Mouse (Mus musculus): ENCODE results near the gene Mep1a. TPM values are rescaled to one million over a fixed set of nuclear protein-coding genes. Genes with fewer than 3 reads are reported as not detected.
"Not testable (repeated sequence)": the region's sequence is repeated elsewhere in the genome, so short reads cannot be mapped to it uniquely, and the experiment has no call there.

Mep1a gene
- polyA plus RNA-seq, 1 experiment from 2014 or later: not detected

DNA sequence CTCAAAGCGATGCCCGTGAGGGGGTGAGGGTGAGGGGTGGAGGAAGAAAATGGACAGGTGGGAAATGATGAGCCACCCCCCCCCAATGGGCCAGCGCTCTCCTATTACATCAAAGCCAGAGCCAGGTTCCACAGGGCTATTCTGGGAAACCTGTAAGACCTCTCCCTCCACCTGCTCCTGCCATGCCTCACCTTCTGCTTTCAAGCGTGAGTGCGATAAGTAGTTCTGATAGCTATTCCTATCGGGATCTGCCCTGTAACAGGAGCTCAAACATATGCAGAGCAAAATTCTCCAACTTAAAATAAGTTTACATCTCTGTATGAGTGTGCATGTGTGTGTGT, 2.0 kb upstream of the Mep1a start:
- H3K27me3 ChIP-seq: no peaks in the 10 kb centered on the region
- ATAC-seq (replicated peaks): no peak

DNA sequence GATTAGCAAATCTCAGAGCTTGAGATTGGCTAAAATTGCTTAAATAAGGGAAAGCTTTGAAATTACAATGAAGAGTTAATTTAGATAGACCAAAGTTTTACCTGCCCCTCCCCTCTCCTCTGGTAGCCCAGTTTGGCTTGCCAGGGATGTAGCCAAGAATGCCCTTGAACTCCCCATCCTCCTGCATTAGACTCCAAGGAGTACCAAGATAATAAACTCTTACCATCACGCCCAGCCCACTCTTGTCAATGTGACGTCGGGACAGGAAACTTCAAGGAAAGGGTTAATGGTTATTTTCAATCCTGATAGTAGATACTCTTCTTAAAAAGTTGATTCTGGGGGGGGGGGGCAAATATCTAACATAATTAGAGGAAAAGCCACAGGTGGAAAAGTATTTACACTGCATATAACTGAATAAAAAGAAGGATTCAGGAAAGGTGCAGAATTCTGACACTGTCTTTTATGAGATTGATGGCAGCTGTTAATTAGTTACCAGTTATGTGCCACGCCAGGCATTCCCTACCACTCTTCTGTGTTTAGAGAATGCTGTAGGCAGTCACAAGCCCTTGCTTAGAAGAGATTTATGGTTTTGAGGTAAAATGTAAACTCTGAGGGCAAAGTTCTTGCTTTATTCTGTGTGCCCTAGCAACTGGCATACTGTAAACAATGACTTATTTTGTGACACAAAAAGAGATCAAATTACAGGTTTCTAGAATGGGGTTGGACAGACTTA, 1.4 kb upstream of the Mep1a start:
- H3K4me2 ChIP-seq (replicated peaks): no peak overlapping the region
- ATAC-seq (replicated peaks): no peak
- H3K4me1 ChIP-seq: no peaks in the 10 kb centered on the region
- WGBS: 74% methylated on average over 4 of the region's 4 CpGs
- H3K4me3 ChIP-seq: no peak overlapping the region
- no peak overlapping the region for H3K27ac ChIP-seq (replicated peaks)
- H3K36me3 ChIP-seq: no peaks in the 10 kb centered on the region
- H3K9me3 ChIP-seq: no peaks in the 10 kb centered on the region
- no peak overlapping the region for H3K9ac ChIP-seq (replicated peaks)
- no peaks in the 10 kb centered on the region for H3K27me3 ChIP-seq

More for the DNA sequence above, 2.0 kb upstream of the Mep1a start:
- Histone ChIP-seq H3K9ac (replicated peaks) (no peak overlapping the region), H3K4me3 (no peak overlapping the region), H3K9me3 (no peaks in the 10 kb centered on the region), H3K27ac (replicated peaks) (no peak overlapping the region), H3K4me2 (replicated peaks) (no peak overlapping the region), H3K4me1 (no peaks in the 10 kb centered on the region), H3K36me3 (no peaks in the 10 kb centered on the region)
- WGBS: 74% methylated on average over 6 of the region's 6 CpGs

DNA sequence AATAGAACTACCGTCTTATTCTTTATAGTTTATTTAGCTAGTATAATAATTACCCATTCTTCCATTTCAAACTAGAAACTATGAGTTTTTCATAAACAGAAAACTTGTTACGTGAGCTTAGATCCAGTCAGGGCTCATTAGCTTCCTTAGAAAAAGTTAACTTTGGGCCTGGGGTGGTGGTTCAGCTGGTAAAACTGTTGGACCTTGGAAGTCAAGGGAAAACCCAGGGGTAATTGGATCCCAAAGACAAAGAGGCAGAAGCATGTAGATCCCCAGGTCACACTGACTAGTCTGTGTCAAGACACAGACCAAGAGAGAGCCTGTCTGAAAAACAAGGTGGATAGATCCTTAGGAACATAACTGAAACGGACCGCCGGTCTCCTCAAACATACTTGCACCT, 981 bp downstream of the Mep1a start:
- no peaks in the 10 kb centered on the region for H3K36me3 ChIP-seq
- no peaks in the 10 kb centered on the region for H3K4me1 ChIP-seq
- H3K27me3 ChIP-seq: no peaks in the 10 kb centered on the region
- no peak overlapping the region for H3K4me2 ChIP-seq (replicated peaks)
- H3K9ac ChIP-seq (replicated peaks): no peak overlapping the region
- 96% methylated on average over 5 of the region's 5 CpGs for WGBS
- ATAC-seq (replicated peaks): no peak
- H3K4me3 ChIP-seq: no peak overlapping the region
- H3K27ac ChIP-seq (replicated peaks): no peak overlapping the region
- no peaks in the 10 kb centered on the region for H3K9me3 ChIP-seq

DNA sequence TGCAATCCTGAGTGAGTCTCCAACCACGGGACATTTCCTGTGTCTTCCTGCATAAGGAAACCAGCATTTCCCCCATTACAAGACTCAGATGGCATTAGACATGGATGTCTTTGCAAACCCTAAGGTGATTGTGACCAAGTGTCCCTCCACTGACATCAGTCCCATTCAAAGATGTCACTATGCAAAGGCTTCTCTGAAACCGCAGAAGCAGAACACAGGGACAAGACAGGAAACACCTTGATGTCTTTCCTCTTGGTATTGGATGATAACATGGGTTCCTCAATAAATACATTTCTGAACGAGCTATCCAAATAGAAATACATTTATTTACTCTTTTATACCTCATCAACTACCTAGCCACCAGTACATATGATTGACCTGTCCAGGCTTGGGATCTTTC, 1.4 kb downstream of the Mep1a start:
- no peaks in the 10 kb centered on the region for H3K27me3 ChIP-seq
- no peak overlapping the region for H3K27ac ChIP-seq (replicated peaks)
- no peaks in the 10 kb centered on the region for H3K9me3 ChIP-seq
- H3K36me3 ChIP-seq: no peaks in the 10 kb centered on the region
- no peaks in the 10 kb centered on the region for H3K4me1 ChIP-seq
- H3K4me3 ChIP-seq: no peak overlapping the region
- no peak overlapping the region for H3K9ac ChIP-seq (replicated peaks)
- no peak for ATAC-seq (replicated peaks)
- WGBS: 84% methylated on average over 3 of the region's 3 CpGs
- H3K4me2 ChIP-seq (replicated peaks): no peak overlapping the region

DNA sequence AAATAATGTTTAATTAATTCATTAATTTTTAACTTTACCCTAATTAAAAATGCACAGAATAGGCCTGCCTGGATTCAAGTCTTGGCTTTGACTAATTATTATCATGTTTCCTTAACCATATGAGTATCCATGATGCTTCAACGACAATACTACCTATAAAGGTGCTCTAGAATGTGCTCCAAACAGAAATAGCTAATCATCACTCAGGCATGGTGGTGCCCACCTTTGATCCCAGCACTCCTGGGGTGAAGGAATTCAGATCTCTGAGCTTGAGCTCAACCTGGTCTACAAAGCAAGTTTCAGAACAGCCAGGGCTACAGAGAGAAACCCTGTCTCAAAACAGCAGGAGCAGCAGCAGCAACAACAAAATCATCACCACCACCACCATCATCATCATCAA, 2.1 kb downstream of the Mep1a start:
- Histone ChIP-seq H3K36me3 (no peaks in the 10 kb centered on the region), H3K9ac (replicated peaks) (no peak overlapping the region), H3K4me1 (no peaks in the 10 kb centered on the region), H3K9me3 (no peaks in the 10 kb centered on the region), H3K4me3 (no peak overlapping the region), H3K27me3 (no peaks in the 10 kb centered on the region), H3K4me2 (replicated peaks) (no peak overlapping the region), H3K27ac (replicated peaks) (no peak overlapping the region)
- no peak for ATAC-seq (replicated peaks)
- 67% methylated on average over 1 of the region's 1 CpGs for WGBS

DNA sequence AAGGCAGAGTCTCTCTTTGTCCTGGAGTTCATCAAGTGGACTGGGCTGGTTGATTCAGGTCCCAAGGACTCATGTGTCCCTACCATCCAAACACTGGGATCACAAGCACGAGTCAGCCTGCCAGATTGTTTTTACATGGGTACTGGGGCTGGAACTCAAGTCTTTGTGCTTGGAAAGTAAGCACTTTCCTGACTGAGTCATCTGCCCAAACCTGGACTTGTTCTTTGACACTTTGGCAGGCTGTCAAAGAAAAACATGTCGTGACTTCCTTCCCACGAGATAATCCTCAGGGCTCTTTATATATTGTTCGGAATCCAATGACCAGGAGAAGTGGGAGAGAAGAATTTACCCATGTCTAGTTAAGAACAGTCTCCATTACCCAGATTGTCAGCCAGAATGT, 5.1 kb downstream of the Mep1a start:
- no peak for ATAC-seq (replicated peaks)
- WGBS: 80% methylated on average over 4 of the region's 4 CpGs
- no peak overlapping the region for H3K9ac ChIP-seq (replicated peaks)

DNA sequence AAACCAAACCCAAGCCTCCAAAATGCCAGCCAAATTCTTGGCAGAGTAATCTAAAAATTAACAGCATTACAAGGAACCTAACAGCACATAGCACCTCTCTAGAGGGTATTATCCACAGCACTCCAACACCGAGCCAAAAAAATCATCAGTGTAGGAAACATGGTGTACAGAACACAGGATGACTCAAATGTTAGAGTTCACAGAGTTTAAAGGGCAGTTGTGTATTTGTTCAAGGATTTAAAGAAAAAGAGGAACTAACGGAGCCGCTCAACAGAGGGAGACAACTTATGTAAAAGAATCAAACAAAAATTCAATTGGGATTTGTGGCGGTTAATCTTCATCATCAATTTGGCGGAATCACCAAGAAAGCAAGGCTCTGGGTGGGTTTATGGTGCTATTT, 7.1 kb downstream of the Mep1a start:
- Histone ChIP-seq H3K27me3 (no peaks in the 10 kb centered on the region), H3K27ac (replicated peaks) (no peak overlapping the region), H3K9me3 (no peaks in the 10 kb centered on the region), H3K36me3 (no peaks in the 10 kb centered on the region), H3K4me1 (no peaks in the 10 kb centered on the region), H3K9ac (replicated peaks) (no peak overlapping the region), H3K4me3 (no peak overlapping the region), H3K4me2 (replicated peaks) (no peak overlapping the region)
- ATAC-seq (replicated peaks): no peak
- WGBS: 89% methylated on average over 5 of the region's 5 CpGs

More for the DNA sequence above, 5.1 kb downstream of the Mep1a start:
- no peaks in the 10 kb centered on the region for H3K27me3 ChIP-seq
- H3K4me3 ChIP-seq: no peak overlapping the region
- H3K36me3 ChIP-seq: no peaks in the 10 kb centered on the region
- no peaks in the 10 kb centered on the region for H3K9me3 ChIP-seq
- H3K4me1 ChIP-seq: no peaks in the 10 kb centered on the region
- H3K27ac ChIP-seq (replicated peaks): no peak overlapping the region
- no peak overlapping the region for H3K4me2 ChIP-seq (replicated peaks)

DNA sequence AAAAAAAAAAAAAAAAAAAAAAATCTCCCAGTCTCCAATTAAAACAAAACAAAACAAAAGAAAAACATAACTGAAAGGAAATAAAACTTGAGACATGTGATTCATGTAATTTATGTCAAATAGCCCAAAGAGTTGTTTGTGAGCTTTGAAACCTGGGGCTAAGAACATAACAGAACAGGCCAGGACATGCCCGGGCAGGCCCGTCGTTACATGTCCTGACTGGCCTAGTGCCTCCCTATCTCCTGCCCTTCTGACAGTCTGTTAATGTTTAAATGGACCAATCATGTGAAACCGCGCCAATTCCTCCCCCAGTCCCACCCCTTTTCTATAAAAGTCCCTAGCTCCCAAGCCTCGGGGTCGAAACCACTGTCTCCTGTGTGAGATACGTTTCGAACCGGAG, 12.2 kb downstream of the Mep1a start:
- WGBS: 94% methylated on average over 10 of the region's 10 CpGs
- not testable (repeated sequence) for H3K4me2 ChIP-seq (replicated peaks); H3K36me3 ChIP-seq; ATAC-seq (replicated peaks); H3K27me3 ChIP-seq; H3K9ac ChIP-seq (replicated peaks); H3K4me3 ChIP-seq; H3K9me3 ChIP-seq; H3K4me1 ChIP-seq; H3K27ac ChIP-seq (replicated peaks)

DNA sequence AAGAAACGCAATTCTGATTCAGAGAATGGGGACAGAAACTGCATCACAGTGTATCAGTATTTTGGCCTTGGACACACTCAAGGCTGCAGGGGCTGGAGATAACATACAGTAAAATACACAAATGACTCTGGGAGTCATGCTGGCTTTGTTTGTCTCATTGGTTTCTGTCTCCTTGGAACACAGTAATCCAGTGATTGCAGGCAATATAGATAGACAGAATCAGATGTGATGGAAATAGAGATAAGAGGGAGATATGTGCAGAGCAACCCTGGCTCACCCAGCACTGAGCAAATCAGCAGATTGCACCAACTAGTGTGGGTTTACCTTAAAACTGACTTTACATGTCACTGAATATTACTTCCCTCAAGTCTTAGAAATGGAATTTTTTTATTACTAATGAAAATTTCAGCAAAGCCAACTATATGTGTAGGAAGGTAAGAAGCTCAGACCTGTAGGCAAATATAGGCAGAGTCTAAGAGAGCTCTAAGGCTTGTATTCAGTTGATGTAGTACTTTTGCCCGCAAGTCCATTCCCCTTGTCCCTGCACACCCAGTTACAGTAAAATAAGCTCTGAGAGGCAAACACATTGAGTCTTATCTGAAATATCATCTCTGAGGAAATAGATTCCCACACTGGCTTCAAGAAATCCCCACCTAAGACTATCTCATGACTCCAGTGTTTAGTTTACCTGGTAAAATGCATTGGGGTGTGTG, 14.0 kb downstream of the Mep1a start:
- Histone ChIP-seq H3K9ac (replicated peaks) (no peak overlapping the region), H3K36me3 (no peaks in the 10 kb centered on the region), H3K4me1 (no peaks in the 10 kb centered on the region), H3K4me2 (replicated peaks) (no peak overlapping the region), H3K4me3 (no peak overlapping the region), H3K27me3 (no peaks in the 10 kb centered on the region), H3K27ac (replicated peaks) (no peak overlapping the region), H3K9me3 (no peaks in the 10 kb centered on the region)
- no peak for ATAC-seq (replicated peaks)
- 98% methylated on average over 2 of the region's 2 CpGs for WGBS

DNA sequence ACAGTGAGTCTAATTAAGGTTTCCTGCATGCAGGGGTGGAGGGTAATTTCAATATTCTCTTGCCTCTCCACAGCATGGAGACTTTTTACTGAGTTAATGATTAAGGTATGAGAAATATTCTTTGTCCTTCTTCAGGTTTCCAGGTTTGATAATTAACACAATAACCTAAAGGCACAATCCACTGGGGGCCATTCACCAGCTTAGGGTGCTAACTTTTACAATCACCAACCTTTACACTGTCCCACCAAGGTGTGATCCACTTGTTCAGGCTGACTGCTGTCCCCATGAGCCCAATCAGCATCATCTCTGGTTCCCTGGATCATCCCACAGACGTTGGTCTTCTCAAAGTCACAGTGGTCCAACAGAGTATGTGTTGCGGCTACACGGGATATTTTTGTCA, 16.6 kb downstream of the Mep1a start:
- Histone ChIP-seq H3K9me3 (no peaks in the 10 kb centered on the region), H3K4me3 (no peak overlapping the region), H3K27ac (replicated peaks) (no peak overlapping the region), H3K27me3 (no peaks in the 10 kb centered on the region), H3K9ac (replicated peaks) (no peak overlapping the region), H3K4me2 (replicated peaks) (no peak overlapping the region), H3K4me1 (no peaks in the 10 kb centered on the region), H3K36me3 (no peaks in the 10 kb centered on the region)
- no peak for ATAC-seq (replicated peaks)
- 85% methylated on average over 3 of the region's 3 CpGs for WGBS

DNA sequence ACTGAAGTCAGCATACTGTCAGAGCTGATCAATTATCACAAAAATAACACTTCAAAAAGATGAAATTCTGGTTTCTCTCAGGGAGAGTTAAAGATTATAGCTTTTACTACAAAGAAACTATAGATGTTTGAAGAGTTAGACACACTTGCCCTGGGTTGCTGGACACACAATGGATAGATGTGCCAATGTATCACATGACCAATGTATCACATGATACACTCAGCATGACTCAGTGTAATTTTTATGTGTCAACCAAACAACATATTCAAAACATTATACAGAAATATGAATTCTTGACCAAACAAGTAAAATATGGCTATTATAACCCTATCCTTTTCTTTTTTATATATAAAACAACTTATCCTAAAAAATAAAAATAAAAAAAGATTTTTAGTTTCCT, 25.0 kb downstream of the Mep1a start:
- H3K9me3 ChIP-seq: no peaks in the 10 kb centered on the region

DNA sequence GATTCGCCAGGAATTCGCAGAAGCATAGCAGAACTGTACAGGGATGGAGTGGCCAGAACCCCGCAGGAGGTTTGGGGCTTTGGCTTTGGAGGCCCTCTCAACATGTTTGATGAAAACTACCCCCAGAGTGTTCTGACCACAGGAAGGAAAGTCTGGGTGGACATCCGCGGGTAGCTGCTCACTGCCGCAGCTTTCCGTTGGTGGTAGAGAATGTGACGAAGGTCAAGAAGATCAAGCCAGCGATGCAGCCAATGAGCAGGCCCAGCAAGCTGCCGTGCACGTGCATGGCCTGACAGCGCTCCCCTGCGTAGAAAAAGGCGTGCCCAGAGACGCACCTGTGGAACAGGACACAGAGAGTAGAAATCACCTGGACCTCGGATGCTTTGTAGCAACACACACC, 27.8 kb downstream of the Mep1a start:
- H3K27ac ChIP-seq (replicated peaks): no peak overlapping the region
- H3K9ac ChIP-seq (replicated peaks): no peak overlapping the region
- H3K4me1 ChIP-seq: no peaks in the 10 kb centered on the region
- H3K27me3 ChIP-seq: no peaks in the 10 kb centered on the region
- no peak overlapping the region for H3K4me2 ChIP-seq (replicated peaks)
- ATAC-seq (replicated peaks): no peak
- H3K36me3 ChIP-seq: no peaks in the 10 kb centered on the region
- WGBS: 94% methylated on average over 16 of the region's 16 CpGs
- no peak overlapping the region for H3K4me3 ChIP-seq
- H3K9me3 ChIP-seq: no peaks in the 10 kb centered on the region

More for the DNA sequence above, 25.0 kb downstream of the Mep1a start:
- no peak overlapping the region for H3K27ac ChIP-seq (replicated peaks)
- H3K4me1 ChIP-seq: no peaks in the 10 kb centered on the region
- no peak for ATAC-seq (replicated peaks)
- H3K4me2 ChIP-seq (replicated peaks): no peak overlapping the region
- no peaks in the 10 kb centered on the region for H3K36me3 ChIP-seq
- H3K9ac ChIP-seq (replicated peaks): no peak overlapping the region
- H3K4me3 ChIP-seq: no peak overlapping the region
- H3K27me3 ChIP-seq: no peaks in the 10 kb centered on the region

DNA sequence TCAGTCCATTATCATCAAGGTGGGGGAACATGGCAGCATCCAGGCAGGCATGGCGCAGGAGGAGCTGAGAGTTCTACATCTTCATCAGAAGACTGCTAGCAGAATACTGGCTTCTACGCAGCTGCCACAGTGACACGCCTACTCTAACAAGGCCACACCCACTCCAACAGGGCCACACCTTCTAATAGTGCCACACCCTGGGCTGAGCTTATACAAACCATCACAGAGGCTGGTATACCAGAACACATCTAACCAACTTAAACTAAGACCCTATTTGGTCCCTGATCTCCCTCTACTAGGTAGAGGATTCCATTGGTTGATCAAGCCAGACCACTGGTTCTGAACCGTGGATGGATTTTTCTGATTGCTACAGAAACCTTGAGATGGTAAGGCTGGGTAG, 30.1 kb downstream of the Mep1a start:
- Histone ChIP-seq H3K4me2 (replicated peaks) (no peak overlapping the region), H3K9ac (replicated peaks) (no peak overlapping the region), H3K4me1 (no peaks in the 10 kb centered on the region), H3K4me3 (no peak overlapping the region), H3K36me3 (no peaks in the 10 kb centered on the region), H3K27me3 (no peaks in the 10 kb centered on the region), H3K9me3 (no peaks in the 10 kb centered on the region), H3K27ac (replicated peaks) (no peak overlapping the region)
- no peak for ATAC-seq (replicated peaks)
- WGBS: 88% methylated on average over 4 of the region's 4 CpGs

All from forebrain, embryonic 15.5 days (tissue).